Mouse (Mus musculus): ENCODE data around the gene Gzmc.
"Not testable (repeated sequence)": the region's sequence is repeated elsewhere in the genome, so short reads cannot be mapped to it uniquely, and the experiment has no call there.

Gzmc gene

GRCm38 (mm10) chr14:56234556-56234955 lies at the start of gene Gzmc:
TSS of gene Gzmc (minus strand) at chr14:56234656.
- no peak for DNase-seq

GRCm38 (mm10) chr14:56283816-56284215 lies 49.4 kb upstream of the Gzmc start:
- DNase-seq, result no peak

GRCm38 (mm10) chr14:56281090-56281489 lies 46.6 kb upstream of the Gzmc start:
- DNase-seq, result no peak

- DNase-seq, result not testable (repeated sequence)
These were observed 44.2 kb upstream of the Gzmc start for GRCm38 (mm10) chr14:56278691-56279090.

- DNase-seq, result not testable (repeated sequence)
These were observed 41.6 kb upstream of the Gzmc start for GRCm38 (mm10) chr14:56276096-56276495.

GRCm38 (mm10) chr14:56266109-56266508 lies 31.7 kb upstream of the Gzmc start:
- DNase-seq, result no peak

- DNase-seq, result no peak
These were observed 27.7 kb upstream of the Gzmc start, which contains the start of gene Gzmb for GRCm38 (mm10) chr14:56262153-56262552. TSS of gene Gzmb (minus strand) at chr14:56262260.

- DNase-seq, result no peak
These were observed 6.0 kb upstream of the Gzmc start for GRCm38 (mm10) chr14:56240409-56240808.

- no peak for DNase-seq
These were observed 23.1 kb downstream of the Gzmc start, which contains the start of gene Gzmf for GRCm38 (mm10) chr14:56211317-56211716. TSS of gene Gzmf (minus strand) at chr14:56211417.

GRCm38 (mm10) chr14:56205613-56206012 lies 28.8 kb downstream of the Gzmc start:
- no peak for DNase-seq

- peak; percentile 57 for DNase-seq
These were observed 29.4 kb downstream of the Gzmc start for GRCm38 (mm10) chr14:56205021-56205420.

GRCm38 (mm10) chr14:56203975-56204374 lies 30.5 kb downstream of the Gzmc start:
- DNase-seq, result peak; percentile 70

- DNase-seq, result no peak
These were observed 47.5 kb downstream of the Gzmc start for GRCm38 (mm10) chr14:56186946-56187345.

GRCm38 (mm10) chr14:56186521-56186920 lies 47.9 kb downstream of the Gzmc start:
- DNase-seq, result no peak

Data from retina, postnatal 1 day (tissue).